Mouse (Mus musculus): ENCODE data around the gene Tpst1.
"Not testable (repeated sequence)": the region's sequence is repeated elsewhere in the genome, so short reads cannot be mapped to it uniquely, and the experiment has no call there.

The Tpst1 gene

DNA sequence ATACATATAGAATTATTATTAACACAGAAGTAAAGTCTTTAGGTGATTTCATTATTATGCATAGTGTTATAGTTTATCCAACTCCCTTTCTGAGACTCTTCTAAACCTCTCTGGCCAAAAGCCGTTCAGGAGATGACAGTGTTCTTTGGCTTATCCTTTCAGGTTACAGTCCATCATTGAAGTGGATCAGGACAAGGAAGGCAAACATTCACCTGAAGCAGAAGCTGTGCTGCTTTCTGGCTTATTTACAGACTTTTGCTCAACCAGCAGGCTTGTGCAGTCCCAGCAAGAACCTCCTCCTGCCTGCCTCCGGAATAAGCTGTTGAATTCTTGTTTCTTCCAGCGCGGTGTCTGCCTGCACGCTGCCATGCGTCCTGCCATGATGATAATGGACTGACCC is at the start of gene Tpst1:
Gene Tpst1 (plus strand): TSS at position 301 of the 400 bp plus-strand sequence.
- no peak for DNase-seq (ENCODE audit: low spot score)

DNA sequence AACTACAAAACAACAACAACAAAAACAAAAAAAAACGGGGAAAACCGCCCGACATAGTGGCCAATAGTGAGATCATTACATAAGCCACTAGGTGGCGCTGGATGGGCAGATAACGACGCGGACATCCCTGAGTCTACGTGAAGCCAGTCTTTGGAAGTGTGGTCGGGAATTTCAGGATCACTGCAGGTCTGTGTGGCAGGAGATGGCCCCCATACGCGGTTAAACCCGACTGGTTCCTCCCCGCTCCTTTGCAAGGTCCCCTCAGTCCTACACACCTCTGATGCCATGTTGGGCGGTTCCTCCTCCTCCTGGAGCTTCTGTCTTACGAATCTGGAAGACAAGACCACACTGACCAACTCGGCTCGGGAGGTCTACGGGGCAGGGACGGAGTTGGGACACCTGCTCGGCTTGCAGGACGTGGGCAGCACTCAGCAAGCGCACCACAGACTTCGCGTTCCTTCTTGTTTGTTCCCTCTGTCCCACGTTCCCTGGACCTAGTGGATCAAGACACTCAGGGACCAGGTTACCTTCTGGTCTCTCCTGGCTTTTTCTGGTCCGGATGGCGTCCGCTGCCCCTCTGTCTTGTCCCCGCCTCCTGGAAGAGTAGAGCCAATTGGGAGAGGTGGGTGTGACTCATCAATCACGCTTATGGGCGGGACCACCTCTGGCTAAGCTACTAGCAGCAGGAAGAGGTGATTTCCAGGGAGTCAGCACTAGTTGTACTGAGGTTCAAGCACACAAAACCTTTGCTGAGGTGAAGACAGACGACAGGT is 49.2 kb upstream of the Tpst1 start:
- peak; percentile 95 for DNase-seq (ENCODE audit: low spot score)

DNA sequence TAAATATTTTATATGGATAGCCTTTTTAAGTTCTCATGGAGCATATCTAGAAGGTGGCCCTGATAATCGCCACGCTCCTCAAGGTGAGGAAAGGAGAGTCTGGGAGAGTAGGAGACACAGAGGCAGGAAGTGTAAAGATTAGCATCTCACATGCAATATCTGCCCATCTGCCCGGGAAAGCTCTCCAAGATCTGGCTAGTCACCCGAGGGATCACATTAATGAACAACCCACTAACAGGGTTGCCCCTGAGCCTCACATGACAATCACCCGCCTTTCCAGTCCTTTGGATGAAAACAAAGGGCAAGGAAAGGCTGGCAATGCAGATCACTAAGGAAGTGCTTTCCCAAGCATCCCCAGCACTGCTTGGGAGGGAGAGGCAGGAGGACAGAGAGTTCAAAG is 46.0 kb upstream of the Tpst1 start:
- DNase-seq (ENCODE audit: low spot score): no peak

- no peak for DNase-seq (ENCODE audit: low spot score)
Observed at GRCm38 (mm10) chr5:130027696-130028095, 45.4 kb upstream of the Tpst1 start.

DNA sequence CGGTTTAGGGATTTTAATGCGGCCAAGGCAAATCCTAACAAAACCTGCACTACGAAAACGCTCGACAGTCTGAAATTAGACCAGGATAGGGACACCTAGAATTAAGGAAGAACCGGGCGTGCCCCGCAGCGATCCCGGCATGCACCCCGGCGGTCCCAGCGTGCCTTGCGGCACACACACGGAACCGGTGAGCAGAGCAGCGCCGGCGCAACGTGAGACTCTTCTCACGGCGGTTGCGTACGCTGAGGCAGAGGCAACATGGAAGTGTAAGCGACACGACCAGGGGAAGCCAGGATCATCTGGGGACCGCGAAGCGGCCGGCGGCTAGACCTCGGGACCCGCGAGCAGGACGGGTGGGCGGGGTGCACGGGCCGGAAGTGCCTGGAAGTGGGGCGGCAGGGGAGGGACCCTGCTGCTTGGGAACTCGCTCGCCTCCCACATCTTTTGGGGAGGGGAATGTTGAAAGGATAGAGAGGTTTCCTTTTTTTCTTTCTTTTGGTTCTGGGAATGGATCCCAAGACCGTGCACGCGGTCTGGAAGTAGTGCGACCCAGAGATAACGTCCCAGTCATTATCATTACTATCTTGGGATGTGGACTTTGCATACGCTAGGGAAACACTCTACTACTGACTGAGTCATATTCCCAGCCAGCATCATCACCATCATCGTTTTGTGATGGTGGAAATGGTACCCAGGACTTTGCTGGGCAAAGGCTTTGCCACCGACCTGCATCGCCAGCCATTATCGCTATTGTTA is 43.8 kb upstream of the Tpst1 start, which contains the start of the genes Asl and Crcp:
Gene Asl (minus strand): TSS at position 106 of the 756 bp plus-strand sequence.
Gene Crcp (plus strand): TSS at position 149 of the 756 bp plus-strand sequence.
- peak; percentile 60 for DNase-seq (ENCODE audit: low spot score)

GRCm38 (mm10) chr5:130031410-130032390 is 41.4 kb upstream of the Tpst1 start:
- DNase-seq (ENCODE audit: low spot score): peak; percentile 96

GRCm38 (mm10) chr5:130033869-130034268 is 39.3 kb upstream of the Tpst1 start:
- peak; percentile 36 for DNase-seq (ENCODE audit: low spot score)

- DNase-seq (ENCODE audit: low spot score): not testable (repeated sequence)
Observed at GRCm38 (mm10) chr5:130036300-130036699, 36.8 kb upstream of the Tpst1 start.

GRCm38 (mm10) chr5:130037752-130038455 is 35.2 kb upstream of the Tpst1 start:
- DNase-seq (ENCODE audit: low spot score): peak; percentile 92

DNA sequence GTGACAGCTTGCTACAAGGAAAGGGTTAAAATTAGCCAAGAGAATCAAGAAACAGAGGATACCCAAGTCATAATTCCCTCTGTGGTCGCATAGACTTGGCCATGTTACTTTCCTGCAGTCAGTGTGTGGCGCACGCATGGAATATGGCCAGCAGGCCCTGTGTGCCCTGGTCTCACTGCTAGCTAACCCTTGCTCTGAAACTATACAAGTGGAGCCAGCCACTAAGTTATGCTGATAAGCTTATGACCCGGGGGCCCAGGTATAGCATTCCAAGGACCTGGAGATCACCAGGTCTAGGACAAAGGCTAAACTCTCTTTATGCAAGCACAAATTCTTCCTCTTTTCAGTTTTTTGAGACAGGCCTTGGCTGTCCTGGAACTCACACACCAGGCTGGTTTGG is 32.3 kb upstream of the Tpst1 start:
- no peak for DNase-seq (ENCODE audit: low spot score)

GRCm38 (mm10) chr5:130041262-130041661 is 31.9 kb upstream of the Tpst1 start:
- DNase-seq (ENCODE audit: low spot score): no peak

GRCm38 (mm10) chr5:130043741-130044140 is 29.4 kb upstream of the Tpst1 start:
- no peak for DNase-seq (ENCODE audit: low spot score)

DNA sequence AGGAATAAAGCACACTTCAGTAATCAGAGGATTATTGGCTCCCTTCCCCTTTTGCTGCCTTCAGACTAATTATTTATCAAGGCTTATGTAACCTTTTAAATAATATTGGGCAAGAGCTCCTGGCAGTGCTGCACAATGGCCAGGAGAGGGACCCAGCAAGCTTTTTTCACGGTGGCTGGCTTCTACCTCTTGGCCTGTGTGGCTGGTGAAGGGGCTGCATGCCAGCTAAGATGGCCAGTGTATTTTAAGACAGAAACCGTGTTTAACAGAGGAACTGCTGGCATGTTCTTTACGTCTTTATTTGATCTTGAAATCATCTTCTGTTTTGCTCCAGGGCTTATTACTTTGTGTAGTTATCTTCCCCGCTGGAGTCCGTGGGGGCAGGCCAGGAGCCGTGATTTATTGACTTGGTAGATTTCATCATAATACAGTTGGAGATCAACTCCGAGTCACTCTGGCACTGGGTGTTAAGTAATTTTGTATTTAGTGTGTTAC is 28.9 kb upstream of the Tpst1 start:
- DNase-seq (ENCODE audit: low spot score): peak; percentile 80

DNA sequence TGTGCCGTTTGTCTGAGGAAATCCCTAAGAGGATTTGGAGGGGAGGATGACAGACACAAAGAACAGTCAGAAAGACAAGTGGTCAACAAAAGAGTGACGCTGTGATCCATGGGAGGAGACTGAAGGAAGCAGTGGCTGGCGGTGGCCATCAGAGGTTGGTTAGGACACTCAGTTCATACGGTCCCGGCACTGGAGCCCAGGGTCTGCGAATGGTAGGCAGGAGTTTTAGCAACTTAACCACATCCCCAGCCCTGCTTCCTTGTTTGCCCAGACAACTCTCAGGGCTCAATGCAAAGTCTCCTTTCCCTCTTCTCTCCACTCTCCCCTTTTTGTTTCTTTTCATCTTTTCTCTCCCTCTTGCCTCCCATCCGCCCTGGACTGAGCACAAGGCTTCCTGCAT is 27.0 kb upstream of the Tpst1 start:
- DNase-seq (ENCODE audit: low spot score): no peak

- DNase-seq (ENCODE audit: low spot score): no peak
Observed at GRCm38 (mm10) chr5:130046589-130046988, 26.5 kb upstream of the Tpst1 start.

GRCm38 (mm10) chr5:130047013-130047412 is 26.1 kb upstream of the Tpst1 start:
- DNase-seq (ENCODE audit: low spot score): no peak

GRCm38 (mm10) chr5:130048786-130049520 is 24.2 kb upstream of the Tpst1 start:
- DNase-seq (ENCODE audit: low spot score): no peak

DNA sequence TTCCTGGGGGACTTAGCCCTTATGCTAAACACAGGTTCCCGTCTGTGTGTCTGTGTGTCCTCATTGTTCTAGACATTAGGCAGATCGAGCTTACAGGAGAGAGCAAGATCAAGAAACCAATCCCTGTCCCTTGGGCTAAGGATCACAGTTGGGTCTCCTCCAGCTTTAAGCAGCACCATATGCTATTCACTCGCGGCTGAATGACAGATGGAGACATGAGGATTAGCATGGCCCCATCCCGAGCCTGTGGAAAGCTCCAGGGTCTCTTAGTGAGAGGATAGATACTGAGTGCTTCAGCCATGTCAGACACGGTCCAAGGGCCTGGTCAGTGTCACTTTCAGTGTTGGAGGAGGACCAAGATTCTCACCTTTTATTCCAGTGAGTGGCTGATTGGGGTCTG is 22.7 kb upstream of the Tpst1 start:
- DNase-seq (ENCODE audit: low spot score): no peak

DNA sequence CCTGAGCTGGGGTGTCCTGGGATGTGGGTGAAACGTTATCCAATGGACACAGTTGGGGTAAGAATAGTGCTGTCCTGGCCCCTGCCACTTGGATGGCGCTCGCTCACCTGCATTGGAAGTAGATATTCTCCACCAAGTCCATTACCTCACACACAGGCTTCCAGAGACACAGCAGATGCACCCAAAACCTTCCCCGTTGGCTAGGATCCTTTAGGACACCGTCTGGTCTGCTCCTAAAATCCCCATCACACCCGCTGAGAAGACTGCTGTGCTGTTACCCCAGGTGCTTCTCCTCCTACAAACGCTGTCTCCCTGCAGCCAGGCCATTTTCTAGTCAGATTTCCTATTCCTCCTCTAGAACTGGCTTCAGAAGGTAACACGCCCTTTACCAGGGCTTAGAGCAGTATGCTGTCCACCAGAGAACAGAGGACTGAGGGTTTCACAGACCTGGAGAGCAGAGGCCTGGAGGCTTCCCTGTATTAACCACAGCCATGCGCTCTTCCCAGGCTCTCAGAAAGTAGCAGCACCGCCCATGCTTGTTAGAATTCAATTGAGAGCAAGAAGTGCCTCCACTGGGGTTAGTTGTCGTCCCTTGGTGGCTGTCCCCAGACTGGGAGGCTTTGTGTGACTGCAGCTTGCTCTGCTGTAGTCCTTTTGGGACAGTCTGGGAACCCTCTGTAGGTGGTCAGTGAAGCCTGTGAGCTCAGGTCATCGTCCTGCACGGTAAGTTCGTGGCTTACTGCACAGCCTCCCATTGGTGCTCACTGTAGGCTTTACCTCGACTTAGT is 21.9 kb upstream of the Tpst1 start:
- DNase-seq (ENCODE audit: low spot score): no peak

DNA sequence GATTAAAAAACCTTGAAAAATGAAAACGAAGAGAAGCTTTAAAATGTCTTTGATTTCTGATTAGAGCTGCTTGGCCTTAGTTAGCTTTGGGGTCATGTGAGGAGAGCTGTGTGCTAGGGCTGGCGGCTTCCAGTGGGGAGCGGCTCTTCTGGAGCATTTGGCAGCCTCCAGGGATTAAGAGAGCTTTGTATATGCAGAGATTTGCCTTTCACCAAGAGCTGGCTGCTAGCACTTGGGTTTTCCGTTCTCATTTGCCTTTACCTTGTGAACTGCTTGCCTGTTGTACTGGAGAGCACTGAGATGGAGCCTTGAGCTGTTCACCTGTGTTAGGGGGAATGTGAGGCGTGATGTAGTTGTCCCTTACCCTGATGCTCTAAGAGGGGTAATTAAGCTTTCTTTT is 20.6 kb upstream of the Tpst1 start:
- DNase-seq (ENCODE audit: low spot score): no peak

All from MN1 (cell line).